Mouse (Mus musculus): Measurements from ENCODE around the gene F5. TPM values are rescaled to one million over a fixed set of nuclear protein-coding genes. Genes with fewer than 3 reads are reported as not detected.
"Not testable (repeated sequence)": the region's sequence is repeated elsewhere in the genome, so short reads cannot be mapped to it uniquely, and the experiment has no call there.

Gene F5
- total RNA-seq, 2 experiments from 2014 or later: 1.7 to 2.4 TPM

DNA sequence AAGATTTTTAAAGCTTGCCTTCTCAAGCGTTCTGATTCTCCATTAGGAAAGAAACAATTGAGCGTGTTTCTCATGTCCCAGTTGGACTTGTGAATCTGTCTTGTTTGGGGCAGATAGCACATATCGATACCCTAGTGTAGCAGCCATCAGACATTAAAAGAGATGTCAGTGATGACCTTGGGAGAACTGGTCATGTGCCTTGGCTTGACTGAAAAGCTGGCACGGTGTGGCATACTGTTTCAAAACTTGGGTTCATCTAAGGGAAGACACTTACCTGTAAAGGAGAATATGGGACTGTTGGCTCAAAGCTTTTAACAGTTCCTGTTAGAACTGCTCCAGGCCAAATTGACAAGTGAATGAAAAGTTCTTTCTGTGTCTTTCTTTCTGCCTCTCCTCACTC is 68.6 kb downstream of the F5 start:
- no peak for DNase-seq
- intact Hi-C loops (cut with DNase I): no loop called here

DNA sequence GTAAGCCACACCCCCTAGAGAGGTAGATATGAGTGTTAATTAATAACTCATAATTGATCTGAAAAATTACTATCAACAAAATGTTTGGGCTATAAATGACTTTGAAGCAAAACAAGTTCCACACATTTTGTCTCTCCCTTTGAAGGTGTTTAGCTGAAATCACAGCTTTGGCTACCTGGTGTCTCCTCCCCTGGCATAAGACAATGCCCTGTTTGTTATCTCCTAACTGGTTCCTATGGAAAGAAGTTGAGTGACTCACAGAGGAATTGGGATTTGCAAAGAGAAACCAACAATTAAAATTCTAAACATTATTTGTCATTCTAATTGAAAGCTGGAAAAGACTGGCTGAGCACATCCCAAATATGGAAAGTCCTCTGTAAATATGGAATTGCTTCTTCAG is 71.5 kb downstream of the F5 start:
- intact Hi-C loops (cut with DNase I): no loop called here
- DNase-seq: no peak

DNA sequence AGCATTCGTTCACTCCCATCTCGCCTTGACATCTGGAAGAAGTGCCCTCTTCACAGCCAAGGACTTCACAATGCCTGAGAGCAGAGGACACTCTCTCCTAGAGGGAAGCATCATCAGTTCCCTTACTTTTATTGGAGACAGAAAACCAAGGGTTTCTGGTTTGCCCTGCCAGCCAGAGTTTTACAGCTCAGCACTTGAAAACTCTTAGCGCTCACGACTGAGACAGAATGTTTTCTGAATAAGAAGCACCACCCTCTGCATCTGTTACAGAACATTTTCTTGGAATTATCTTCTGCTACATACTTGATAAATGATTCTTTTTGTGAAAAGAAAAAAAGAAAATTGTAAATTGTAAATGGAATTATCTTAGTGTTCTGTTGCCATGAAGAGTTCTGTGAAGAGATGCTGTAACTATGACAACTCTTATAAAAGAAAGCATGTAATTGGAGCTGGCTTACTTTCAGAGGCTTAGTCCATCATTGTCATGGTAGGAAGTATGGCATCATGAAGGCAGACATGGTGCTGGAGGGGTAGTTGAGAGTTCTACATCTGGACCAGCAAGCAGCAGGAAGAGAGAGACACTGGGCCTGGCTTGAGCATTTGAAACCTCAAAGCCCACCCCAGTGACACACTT is 80.4 kb downstream of the F5 start:
- intact Hi-C loops (cut with DNase I); DNase-seq: not testable (repeated sequence)

DNA sequence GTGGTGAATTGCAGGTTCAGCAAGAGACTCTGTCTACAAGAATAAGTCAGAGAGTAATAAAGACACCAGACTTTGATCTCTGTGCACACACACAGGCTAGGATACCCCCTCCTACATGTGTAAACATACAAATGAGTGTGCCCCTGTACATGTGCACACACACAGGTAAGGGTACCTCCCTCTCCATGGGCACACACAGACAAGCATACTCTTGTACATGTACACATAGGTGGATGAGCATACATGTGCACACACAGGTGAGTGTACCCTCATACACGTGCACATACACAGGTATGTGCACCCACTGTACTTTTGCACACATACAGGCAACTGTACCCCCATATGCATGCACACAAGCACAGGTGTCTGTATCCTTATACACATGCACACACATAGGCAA is 81.8 kb downstream of the F5 start:
- no peak for DNase-seq
- intact Hi-C loops (cut with DNase I): no loop called here

DNA sequence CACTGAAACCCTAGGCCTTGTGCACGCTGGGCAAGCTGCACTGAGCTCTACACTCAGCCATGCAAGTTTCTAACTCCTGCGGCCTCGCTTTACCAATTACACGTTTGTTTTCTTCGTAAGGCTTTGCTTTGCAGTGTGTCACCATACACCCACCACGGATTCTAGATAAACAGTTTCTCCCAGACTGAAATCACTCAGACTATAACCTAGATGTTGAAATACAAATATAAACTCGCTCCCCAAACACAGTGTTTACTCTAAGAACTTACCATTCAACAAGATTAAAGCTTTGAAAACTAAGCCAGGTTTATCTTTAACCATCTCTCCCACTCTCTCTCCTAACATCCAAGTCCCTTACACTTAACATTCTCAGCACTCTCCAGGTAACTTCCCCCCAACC is 83.4 kb downstream of the F5 start:
- intact Hi-C loops (cut with DNase I): no loop called here
- DNase-seq: no peak

DNA sequence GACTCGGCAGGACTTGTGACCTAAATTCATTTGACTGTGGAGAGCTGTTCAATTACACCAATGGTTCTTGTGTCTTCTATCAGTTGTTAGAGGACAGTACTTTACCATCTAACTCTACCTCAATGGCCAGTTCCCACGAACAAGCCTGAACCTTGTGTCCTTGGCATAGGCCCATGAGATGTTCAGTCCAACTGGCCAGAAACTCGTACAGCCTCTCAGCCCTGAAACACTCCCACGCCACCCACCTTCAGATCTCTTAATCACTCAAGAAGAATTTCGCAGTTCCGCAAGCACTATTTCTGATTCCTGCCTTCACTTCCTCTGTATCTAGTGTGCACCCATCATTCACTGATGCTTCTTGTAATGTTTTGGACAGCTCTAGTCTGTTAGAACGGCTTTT is 84.4 kb downstream of the F5 start:
- peak; percentile 19 to 20 for DNase-seq
- intact Hi-C loops (cut with DNase I): no loop called here

DNA sequence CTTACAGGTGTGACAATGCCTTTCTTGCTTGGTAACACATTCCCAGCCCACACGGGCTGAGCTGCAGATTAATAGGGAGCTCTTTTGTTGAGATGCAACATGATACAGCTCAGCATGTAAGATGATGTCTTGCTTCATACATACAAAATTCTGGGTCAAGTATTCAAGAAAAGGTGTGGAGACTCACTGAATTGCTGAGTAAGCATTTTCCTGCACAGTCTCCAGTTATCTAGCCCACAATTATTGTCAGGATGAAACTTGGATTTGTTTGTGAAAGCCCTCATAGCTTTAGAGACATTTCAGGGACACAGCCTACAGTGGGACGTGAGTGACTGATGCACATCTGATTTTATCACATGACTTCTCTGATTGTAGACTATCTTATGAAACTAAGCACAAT is 89.9 kb downstream of the F5 start:
- DNase-seq: no peak
- intact Hi-C loops (cut with DNase I): no loop called here

DNA sequence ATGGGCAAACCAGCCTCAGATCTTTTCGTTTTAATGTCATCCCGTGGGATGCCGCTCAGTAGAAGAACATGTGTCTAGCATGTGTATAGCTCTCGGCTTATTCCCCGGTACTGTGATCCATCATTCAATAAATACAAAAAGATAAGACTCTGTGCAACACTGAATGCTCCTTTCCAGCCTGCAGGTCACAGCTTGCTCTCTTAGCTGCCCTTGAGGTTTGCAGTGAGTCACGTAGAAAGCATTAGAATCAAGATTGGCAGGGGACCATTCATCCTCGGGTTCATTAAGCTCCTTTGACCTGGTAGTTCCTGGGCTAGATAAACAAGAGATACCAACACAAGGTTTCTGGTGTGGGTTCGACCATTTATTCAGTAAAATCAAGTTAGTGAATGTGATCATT is 91.2 kb downstream of the F5 start:
- intact Hi-C loops (cut with DNase I): no loop called here
- DNase-seq: no peak

DNA sequence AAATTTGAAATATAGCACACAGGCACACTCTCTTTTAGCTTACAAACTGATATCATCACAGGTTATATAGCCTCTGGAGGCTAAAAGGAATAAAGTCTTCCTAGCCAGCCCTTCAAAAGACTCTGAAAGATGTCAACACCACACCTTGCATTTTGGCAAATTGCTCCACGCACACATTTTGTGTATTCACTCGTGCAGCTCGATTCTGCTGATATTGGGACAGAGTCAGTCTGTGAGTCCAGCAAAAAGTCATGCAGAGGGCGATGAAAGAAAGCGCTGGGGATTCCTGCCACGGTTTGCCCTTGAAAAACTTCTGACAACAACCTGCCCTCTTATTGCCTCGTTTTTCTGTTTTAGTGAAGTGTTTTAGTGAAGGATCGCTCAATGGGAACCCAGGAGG is 95.8 kb downstream of the F5 start:
- DNase-seq: no peak
- intact Hi-C loops (cut with DNase I): no loop called here

DNA sequence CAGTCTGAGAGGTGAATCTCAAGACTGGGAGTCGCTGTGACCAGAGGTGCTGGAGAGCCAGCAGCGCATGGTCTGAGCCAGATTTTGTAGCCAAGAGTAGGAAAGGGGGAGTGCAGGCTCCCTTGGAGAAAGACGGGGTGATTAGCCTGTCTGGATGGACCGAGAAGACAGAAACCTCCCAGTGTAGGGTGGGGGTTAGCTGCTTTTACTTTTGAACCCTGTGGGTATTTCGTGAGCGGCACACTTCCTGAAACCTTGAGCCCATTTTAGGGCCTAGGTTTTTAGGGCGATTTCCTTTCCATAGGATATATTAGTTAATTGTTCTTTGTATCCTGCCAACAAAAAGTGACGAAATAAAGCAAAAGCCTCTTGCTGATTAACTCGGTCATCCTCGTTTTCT is 96.3 kb downstream of the F5 start:
- intact Hi-C loops (cut with DNase I): no loop called here
- peak in 1 of 2 experiments; percentile 34 for DNase-seq

DNA sequence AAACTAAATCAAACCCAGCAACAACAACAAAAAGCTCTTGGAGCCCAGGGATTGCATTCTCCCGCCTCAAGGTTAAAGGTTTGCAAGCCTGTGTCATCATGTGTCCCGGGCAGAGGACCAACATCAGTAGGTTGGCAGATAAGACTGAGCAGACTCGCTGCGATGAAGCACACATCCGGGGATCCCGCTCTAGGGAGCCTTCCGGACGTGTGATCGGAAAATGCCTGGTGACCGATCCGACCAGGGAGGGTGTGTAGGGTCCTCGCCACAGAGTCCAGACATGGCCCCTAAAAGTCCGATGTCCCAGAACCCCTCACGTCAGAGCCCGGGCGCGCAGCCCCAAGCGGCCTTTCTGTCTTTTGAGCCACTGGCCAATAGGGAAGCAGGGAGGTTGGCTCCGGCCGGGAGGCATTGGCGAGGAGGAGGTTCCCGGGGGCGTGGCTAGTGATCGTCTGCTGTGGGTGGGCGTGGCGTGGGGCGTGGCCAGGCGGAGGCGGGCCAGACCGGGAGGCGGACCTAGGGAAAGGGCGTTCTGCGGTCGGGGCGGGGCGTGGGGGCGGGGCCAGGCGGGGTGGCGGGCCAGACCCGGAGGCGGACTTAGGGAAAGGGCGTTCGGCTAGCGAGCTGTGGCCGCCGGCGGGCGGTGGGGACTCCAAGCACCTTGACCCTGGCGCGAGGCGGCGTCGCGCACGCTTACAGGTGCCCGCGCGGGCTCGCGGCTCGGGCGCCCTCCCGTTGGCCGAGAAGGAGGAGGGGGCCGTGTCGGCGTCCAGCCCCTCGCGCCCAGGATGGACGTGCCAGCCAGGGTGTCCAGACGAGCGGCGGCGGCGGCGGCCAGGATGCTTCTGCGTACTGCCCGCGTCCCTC is 97.1 kb downstream of the F5 start, which contains the start of gene Slc19a2:
Gene Slc19a2 (plus strand): TSS at position 582 of the 867 bp plus-strand sequence.
- peak; percentile 99 for DNase-seq
- intact Hi-C loops (cut with DNase I): no loop called here

DNA sequence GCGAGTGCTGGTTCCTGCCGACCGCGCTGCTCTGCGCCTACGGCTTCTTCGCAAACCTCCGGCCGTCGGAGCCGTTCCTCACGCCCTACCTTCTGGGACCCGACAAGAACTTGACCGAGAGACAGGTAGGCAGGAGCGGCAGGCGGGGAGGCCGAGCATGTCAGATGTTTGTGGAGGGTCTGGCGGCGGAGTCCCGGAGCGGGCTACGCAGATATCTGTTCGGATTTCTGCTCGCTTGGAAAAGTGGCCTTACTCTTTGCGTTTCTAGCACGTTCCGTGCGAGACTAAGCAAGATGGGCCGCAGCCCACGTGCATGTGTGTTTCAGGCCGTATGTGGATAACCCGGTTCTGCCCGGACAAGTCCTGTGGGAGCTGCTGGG is 97.7 kb downstream of the F5 start:
- intact Hi-C loops (cut with DNase I): no loop called here
- no peak for DNase-seq

DNA sequence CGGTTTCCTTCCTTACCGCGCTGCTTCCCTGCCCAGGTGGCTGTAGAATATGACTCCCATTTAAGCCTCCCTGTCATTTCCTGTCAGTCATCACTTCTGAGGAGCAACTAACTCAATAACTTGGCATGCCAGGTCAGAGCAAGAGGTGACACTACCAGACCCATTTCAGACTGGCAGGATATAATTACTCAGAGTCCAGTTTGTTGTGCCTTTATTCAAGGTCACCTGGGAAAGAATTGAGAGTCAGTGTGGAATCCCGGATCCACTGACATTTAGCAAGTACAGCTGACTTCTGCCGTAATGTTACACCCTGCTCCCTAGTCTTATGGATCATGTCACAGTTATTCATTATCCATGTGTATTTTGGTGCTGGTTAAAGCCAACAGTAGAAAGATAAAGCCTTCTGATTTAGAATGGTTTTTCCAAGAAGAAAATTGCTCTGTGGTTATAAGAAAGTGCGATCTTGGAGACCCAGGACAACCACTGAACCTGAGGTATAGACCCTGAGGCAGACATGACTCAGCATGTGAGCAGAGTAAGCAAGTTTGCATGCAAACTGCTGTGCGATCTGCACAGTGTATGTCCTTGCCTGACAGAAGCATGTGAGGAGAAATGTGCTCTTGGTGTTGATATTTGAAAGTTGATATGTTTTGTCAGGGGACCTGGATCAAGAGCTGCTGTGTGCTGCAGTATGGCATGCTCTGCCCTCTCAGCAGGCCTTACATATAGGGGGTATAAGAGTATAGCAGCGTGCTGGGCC is 98.9 kb downstream of the F5 start:
- intact Hi-C loops (cut with DNase I): loop anchor here (2.0 kb wide), 1 partner anchor 22 kb away; no protein-coding TSS in a partner anchor
- DNase-seq: no peak

DNA sequence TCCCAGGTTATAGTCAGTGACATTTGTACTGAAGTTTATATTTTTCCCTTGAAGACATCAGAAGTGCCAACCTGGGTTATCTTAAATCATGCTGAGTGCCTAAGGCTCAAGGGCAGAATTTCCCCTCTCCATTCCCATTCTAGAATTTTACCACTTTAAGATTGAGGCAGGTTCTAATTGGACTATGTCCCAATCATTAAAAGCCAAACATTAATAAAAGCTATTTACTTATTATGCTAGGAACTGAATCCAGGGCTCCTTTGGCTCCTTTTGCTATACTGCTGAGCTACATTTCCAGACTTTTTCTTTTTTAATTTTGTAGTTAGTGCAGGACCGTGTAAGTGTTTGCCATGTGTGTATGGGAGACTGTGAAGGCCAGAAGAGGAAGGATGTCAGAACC is 99.8 kb downstream of the F5 start:
- no peak for DNase-seq
- intact Hi-C loops (cut with DNase I): loop anchor here (2.0 kb wide), 1 partner anchor 21 kb away; no protein-coding TSS in a partner anchor

DNA sequence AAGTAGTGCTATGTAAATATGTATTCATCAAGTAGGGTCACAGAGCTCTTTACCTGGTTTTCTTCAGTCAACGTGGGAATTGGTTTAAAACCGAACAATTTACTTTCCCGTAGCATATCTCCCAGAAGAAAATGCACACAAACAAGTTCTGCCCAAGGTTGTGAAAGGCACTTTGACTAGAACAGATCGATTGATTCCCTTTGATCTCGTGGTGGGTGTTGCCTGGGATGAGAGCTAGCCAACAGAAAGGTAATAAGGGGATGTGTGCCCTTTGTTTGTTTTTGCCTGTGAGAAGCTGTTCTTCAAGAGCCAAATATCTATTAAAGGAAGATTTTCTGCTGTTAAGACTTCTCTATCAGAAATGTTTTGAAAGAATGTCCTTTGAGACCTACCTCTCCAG is 100.9 kb downstream of the F5 start:
- DNase-seq: no peak
- intact Hi-C loops (cut with DNase I): no loop called here

DNA sequence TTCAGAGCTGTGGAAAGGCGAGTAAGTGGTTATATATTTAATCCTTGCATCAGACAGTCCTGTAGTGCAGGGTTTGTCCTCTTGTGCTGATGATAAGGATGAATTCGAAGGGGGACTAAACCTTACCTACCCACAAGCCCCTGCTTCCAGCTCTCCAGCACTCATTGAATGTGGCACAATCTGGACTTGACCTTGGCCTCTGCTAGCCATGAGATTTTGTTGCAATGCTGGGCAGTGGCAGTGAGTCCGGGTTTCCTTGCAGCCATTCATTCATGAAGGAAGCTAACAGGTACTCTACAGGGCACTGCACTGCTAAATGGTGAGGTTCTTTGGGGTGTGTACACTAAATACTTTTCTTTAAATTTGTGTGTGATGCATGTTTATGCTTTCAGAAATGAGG is 103.2 kb downstream of the F5 start:
- no peak for DNase-seq
- intact Hi-C loops (cut with DNase I): no loop called here

DNA sequence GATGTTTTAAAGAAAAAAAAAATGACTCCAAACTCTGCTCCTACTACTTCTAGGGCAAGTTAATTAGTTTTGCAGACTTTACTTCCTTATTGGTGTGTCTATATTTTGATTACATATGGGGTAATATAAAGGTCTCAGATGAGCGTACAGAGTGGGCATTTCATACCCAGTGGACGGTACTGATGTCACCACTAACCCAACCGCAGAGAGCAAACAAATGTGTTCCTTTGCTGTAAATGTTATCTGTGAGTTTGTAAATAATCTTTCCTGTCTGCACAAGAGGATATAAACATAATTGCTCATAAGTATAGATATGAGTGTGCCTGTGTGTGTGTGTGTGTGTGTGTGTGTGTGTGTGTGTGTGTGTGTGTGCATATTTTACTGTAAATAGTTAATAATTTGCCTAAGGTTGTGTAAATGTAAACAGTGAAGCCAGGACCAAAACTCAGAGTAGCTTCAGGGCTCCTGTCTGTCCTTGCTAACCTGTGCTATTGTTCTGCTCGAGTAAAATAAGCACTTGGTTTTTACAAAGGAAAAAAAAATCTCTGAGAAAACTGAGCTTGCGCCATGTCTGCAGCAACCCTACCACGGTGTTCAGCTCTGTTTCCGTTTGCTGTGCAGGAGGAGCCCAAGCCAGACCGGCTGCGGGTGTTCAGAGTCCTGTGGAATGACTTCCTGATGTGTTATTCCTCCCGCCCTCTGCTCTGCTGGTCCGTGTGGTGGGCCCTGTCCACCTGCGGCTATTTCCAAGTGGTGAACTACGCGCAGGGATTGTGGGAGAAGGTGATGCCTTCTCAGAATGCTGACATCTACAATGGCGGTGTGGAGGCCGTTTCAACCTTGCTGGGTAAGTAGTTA is 108.8 kb downstream of the F5 start:
- DNase-seq: no peak
- intact Hi-C loops (cut with DNase I): no loop called here

DNA sequence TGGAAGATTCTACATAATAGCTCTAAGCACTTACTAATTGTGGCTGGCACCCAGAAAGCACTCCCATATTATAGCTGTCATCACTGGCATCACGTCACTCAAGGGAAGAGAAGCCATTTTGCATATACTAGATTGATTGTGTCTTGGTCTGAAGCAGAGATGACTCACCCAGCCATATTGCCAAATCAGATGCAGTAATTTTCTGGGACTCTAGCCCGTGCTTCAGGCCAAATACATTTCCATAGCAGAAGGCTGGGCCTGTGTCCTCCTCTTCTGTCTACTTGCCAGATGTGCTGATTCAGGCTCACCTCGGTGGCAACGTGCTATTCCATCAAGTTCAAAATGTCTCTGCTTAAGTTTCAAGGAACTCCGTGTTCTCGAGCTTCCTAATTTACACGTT is 109.9 kb downstream of the F5 start:
- DNase-seq: no peak
- intact Hi-C loops (cut with DNase I): no loop called here

All from heart, postnatal 14 days (tissue).